Comparison of ENCODE assay signal across 22 mouse cellular contexts in genomic region chr14:99010920-99011313, GRCm38 (mm10). TPM values are rescaled to one million over a fixed set of nuclear protein-coding genes. Genes with fewer than 3 reads are reported as not detected.
DNase-seq lines count a peak whose midpoint lies in the region; ATAC-seq lines count a peak whose summit lies in the region.
"Had no signal": no experiment of that assay in that cellular context is flagged by ENCODE, and none has a peak within 500 bp of the region (broad histone marks: within the 10 kb centered on the region; RNA-seq: fewer than 3 reads in every experiment).

No protein-coding gene starts in this region.

- intact Hi-C loops in heart, postnatal 36 days (cut with DNase I) = loop anchor here (5.0 kb wide), 1 partner anchor 129 kb away; no protein-coding TSS in a partner anchor
- intact Hi-C loops in left cerebral cortex, postnatal 25 days (cut with DNase I) = no loop called here

- H3K36me3 ChIP-seq in heart, embryonic 10.5 days = no peaks in the 10 kb centered on the region
- H3K36me3 ChIP-seq in intestine, embryonic 14.5 days (ENCODE audit: control insufficient read depth, insufficient read depth, low read length) = no peaks in the 10 kb centered on the region
- no peaks in the 10 kb centered on the region for H3K36me3 ChIP-seq in intestine, embryonic 16.5 days (ENCODE audit: control insufficient read depth, insufficient read depth, low read length)
- no peaks in the 10 kb centered on the region for H3K36me3 ChIP-seq in midbrain, embryonic 11.5 days (ENCODE audit: control insufficient read depth, insufficient read depth, low read length)
- no peaks in the 10 kb centered on the region for H3K36me3 ChIP-seq in midbrain, embryonic 15.5 days (replicated peaks)
- H3K36me3 ChIP-seq: forebrain, embryonic 10.5 days; G1E; liver, embryonic 13.5 days had no signal

- H3K27me3 ChIP-seq in heart, embryonic 10.5 days (ENCODE audit: insufficient read depth, poor library complexity, severe bottlenecking) = no peaks in the 10 kb centered on the region
- H3K27me3 ChIP-seq in intestine, embryonic 14.5 days (replicated peaks; ENCODE audit: control insufficient read depth, insufficient read depth, low read length) = no peaks in the 10 kb centered on the region
- no peaks in the 10 kb centered on the region for H3K27me3 ChIP-seq in intestine, embryonic 16.5 days (replicated peaks; ENCODE audit: control insufficient read depth, insufficient read depth, low read length)
- H3K27me3 ChIP-seq in midbrain, embryonic 11.5 days (ENCODE audit: control insufficient read depth, insufficient read depth, low read length) = no peaks in the 10 kb centered on the region
- no peaks in the 10 kb centered on the region for H3K27me3 ChIP-seq in midbrain, embryonic 15.5 days (replicated peaks)
- H3K27me3 ChIP-seq: CH12.LX; liver, embryonic 13.5 days had no signal

- H3K9me3 ChIP-seq in heart, embryonic 10.5 days = no peaks in the 10 kb centered on the region
- no peaks in the 10 kb centered on the region for H3K9me3 ChIP-seq in intestine, embryonic 14.5 days (ENCODE audit: control insufficient read depth, low read length)
- H3K9me3 ChIP-seq in intestine, embryonic 16.5 days (ENCODE audit: control insufficient read depth, low read length) = no peaks in the 10 kb centered on the region
- no peaks in the 10 kb centered on the region for H3K9me3 ChIP-seq in midbrain, embryonic 11.5 days (ENCODE audit: control insufficient read depth, low read length)
- H3K9me3 ChIP-seq in midbrain, embryonic 15.5 days = no peaks in the 10 kb centered on the region
- H3K9me3 ChIP-seq: forebrain, embryonic 10.5 days; G1E; liver, embryonic 13.5 days had no signal

- DNase-seq in heart, embryonic 10.5 days (ENCODE audit: low spot score) = no peak
- no peak for DNase-seq in heart, postnatal 36 days
- peak; percentile 2 for DNase-seq in intestine, embryonic 14.5 days (ENCODE audit: low spot score)
- peak; percentile 14 for DNase-seq in midbrain, embryonic 11.5 days (ENCODE audit: low spot score, missing footprints)
- no peak for DNase-seq in left cerebral cortex, postnatal 25 days (ENCODE audit: low spot score in 2 of 2)
- DNase-seq: B cell, adult 2 months; cerebellum, adult 11-12 months; layer of hippocampus, adult 9-11 months; liver, embryonic 13.5 days; lung, adult 2 months; lung, postnatal 36 days; thymus, adult 2 months had no signal

- WGBS in heart, embryonic 10.5 days = 16% methylated on average over 2 of the region's 2 CpGs
- 48% methylated on average over 2 of the region's 2 CpGs for WGBS in intestine, embryonic 14.5 days
- 46% methylated on average over 2 of the region's 2 CpGs for WGBS in intestine, embryonic 16.5 days
- 76% methylated on average over 2 of the region's 2 CpGs for WGBS in midbrain, embryonic 11.5 days
- WGBS in midbrain, embryonic 15.5 days = 63% methylated on average over 2 of the region's 2 CpGs

- no peak for ATAC-seq in intestine, embryonic 14.5 days (replicated peaks; ENCODE audit: low FRiP score, low TSS enrichment, low read depth)
- no peak for ATAC-seq in intestine, embryonic 16.5 days
- no peak for ATAC-seq in midbrain, embryonic 11.5 days (ENCODE audit: low FRiP score)
- no peak for ATAC-seq in midbrain, embryonic 15.5 days (replicated peaks)
- ATAC-seq: forebrain, embryonic 16.5 days had no signal

- peaks cover 10% of the 10 kb centered on the region for H3K4me1 ChIP-seq in heart, embryonic 10.5 days
- H3K4me1 ChIP-seq in intestine, embryonic 14.5 days (replicated peaks; ENCODE audit: control insufficient read depth, insufficient read depth, low read length) = peaks cover 4% of the 10 kb centered on the region; the same call in 1 of the 2 replicates
- no peaks in the 10 kb centered on the region for H3K4me1 ChIP-seq in intestine, embryonic 16.5 days (ENCODE audit: control insufficient read depth, insufficient read depth, low read length)
- H3K4me1 ChIP-seq in midbrain, embryonic 11.5 days (ENCODE audit: control insufficient read depth, insufficient read depth, low read length) = no peaks in the 10 kb centered on the region
- H3K4me1 ChIP-seq in midbrain, embryonic 15.5 days = no peaks in the 10 kb centered on the region
- H3K4me1 ChIP-seq: liver, embryonic 13.5 days had no signal

- peak overlapping the region; percentile 88 for H3K27ac ChIP-seq in heart, embryonic 10.5 days
- no peak overlapping the region for H3K27ac ChIP-seq in intestine, embryonic 14.5 days (ENCODE audit: low read depth)
- no peak overlapping the region for H3K27ac ChIP-seq in intestine, embryonic 16.5 days (ENCODE audit: low read length)
- no peak overlapping the region for H3K27ac ChIP-seq in midbrain, embryonic 11.5 days (ENCODE audit: low read depth, low read length)
- H3K27ac ChIP-seq in midbrain, embryonic 15.5 days = no peak overlapping the region
- H3K27ac ChIP-seq: forebrain, embryonic 10.5 days; liver, embryonic 13.5 days; stomach, postnatal 0 days had no signal

- H3K9ac ChIP-seq in intestine, embryonic 14.5 days (ENCODE audit: low read length) = no peak overlapping the region
- no peak overlapping the region for H3K9ac ChIP-seq in intestine, embryonic 16.5 days (ENCODE audit: low read depth, low read length)
- no peak overlapping the region for H3K9ac ChIP-seq in midbrain, embryonic 11.5 days (ENCODE audit: low read length)
- no peak overlapping the region for H3K9ac ChIP-seq in midbrain, embryonic 15.5 days
- H3K9ac ChIP-seq: liver, embryonic 13.5 days had no signal

- H3K4me2 ChIP-seq in intestine, embryonic 14.5 days (ENCODE audit: low read length) = no peak overlapping the region
- no peak overlapping the region for H3K4me2 ChIP-seq in intestine, embryonic 16.5 days (ENCODE audit: low read depth, low read length)
- no peak overlapping the region for H3K4me2 ChIP-seq in midbrain, embryonic 11.5 days
- no peak overlapping the region for H3K4me2 ChIP-seq in midbrain, embryonic 15.5 days
- H3K4me2 ChIP-seq: liver, embryonic 13.5 days had no signal

- H3K4me3 ChIP-seq in heart, embryonic 10.5 days = no peak overlapping the region
- H3K4me3 ChIP-seq in intestine, embryonic 14.5 days (ENCODE audit: low read depth, low read length) = no peak overlapping the region
- no peak overlapping the region for H3K4me3 ChIP-seq in intestine, embryonic 16.5 days (ENCODE audit: low read length)
- no peak overlapping the region for H3K4me3 ChIP-seq in midbrain, embryonic 11.5 days (ENCODE audit: low read depth, low read length)
- H3K4me3 ChIP-seq in midbrain, embryonic 15.5 days = no peak overlapping the region
- H3K4me3 ChIP-seq: forebrain, embryonic 10.5 days; liver, embryonic 13.5 days had no signal

RNA-seq across cellular contexts. Expression of gene Rpl36a-ps1, which starts 16.8 kb away (rescaled TPM):
- 0.46 and 1.5 TPM in 2 replicates for polyA plus RNA-seq in heart, embryonic 10.5 days (2016; fragmentation: Nextera tagmentation; extraction: Ambion mirVana)
- total RNA-seq in heart, postnatal 36 days (2021) = 1 to 10 TPM; 3.3 to 5.6 TPM
- polyA plus RNA-seq in intestine, embryonic 14.5 days (2014; fragmentation: Nextera tagmentation; extraction: Ambion mirVana) = 2.6 TPM in 1 of 2 replicates, not detected in the other
- 0.49 and 0.59 TPM in 2 replicates for polyA plus RNA-seq in intestine, embryonic 16.5 days (2015; fragmentation: Nextera tagmentation; extraction: Ambion mirVana)
- 0.76 and 2.0 TPM in 2 replicates for polyA plus RNA-seq in midbrain, embryonic 11.5 days (2014; fragmentation: Nextera tagmentation; extraction: Ambion mirVana)
- not detected in 2 replicates for polyA plus RNA-seq in midbrain, embryonic 15.5 days (2015; fragmentation: Nextera tagmentation; extraction: Ambion mirVana)
- total RNA-seq in left cerebral cortex, postnatal 25 days (2021) = 1 to 10 TPM; 1.1 TPM
- total RNA-seq: left cerebral cortex, adult 18-20 months; midbrain, postnatal 0 days had no signal
- polyA plus RNA-seq: adrenal gland, adult 2 months; forebrain, embryonic 16.5 days; lung, adult 2 months; thymus, adult 2 months had no signal

RNA-seq across cellular contexts. Expression of gene Mzt1, which starts 35.0 kb away (rescaled TPM):
- polyA plus RNA-seq in heart, embryonic 10.5 days (2016; fragmentation: Nextera tagmentation; extraction: Ambion mirVana) = 92.2 and 95.7 TPM in 2 replicates
- total RNA-seq in heart, postnatal 36 days (2021) = 10 to 100 TPM; 37.5 to 39.6 TPM
- polyA plus RNA-seq in intestine, embryonic 14.5 days (2014; fragmentation: Nextera tagmentation; extraction: Ambion mirVana) = 53.1 and 64.1 TPM in 2 replicates
- 48.8 and 55.6 TPM in 2 replicates for polyA plus RNA-seq in intestine, embryonic 16.5 days (2015; fragmentation: Nextera tagmentation; extraction: Ambion mirVana)
- 111 and 133 TPM in 2 replicates for polyA plus RNA-seq in midbrain, embryonic 11.5 days (2014; fragmentation: Nextera tagmentation; extraction: Ambion mirVana)
- 104 and 113 TPM in 2 replicates for polyA plus RNA-seq in midbrain, embryonic 15.5 days (2015; fragmentation: Nextera tagmentation; extraction: Ambion mirVana)
- total RNA-seq in left cerebral cortex, postnatal 25 days (2021) = 10 to 100 TPM; 60.0 to 71.3 TPM

RNA-seq across cellular contexts. Expression of gene Bora, which starts 35.1 kb away (rescaled TPM):
- polyA plus RNA-seq in heart, embryonic 10.5 days (2016; fragmentation: Nextera tagmentation; extraction: Ambion mirVana) = 58.1 and 65.2 TPM in 2 replicates
- 1 to 10 TPM in 1 of 2 experiments, under 1 TPM in 1; 0.62 to 1.9 TPM for total RNA-seq in heart, postnatal 36 days (2021)
- polyA plus RNA-seq in intestine, embryonic 14.5 days (2014; fragmentation: Nextera tagmentation; extraction: Ambion mirVana) = 69.4 and 76.9 TPM in 2 replicates
- 47.7 and 60.1 TPM in 2 replicates for polyA plus RNA-seq in intestine, embryonic 16.5 days (2015; fragmentation: Nextera tagmentation; extraction: Ambion mirVana)
- polyA plus RNA-seq in midbrain, embryonic 11.5 days (2014; fragmentation: Nextera tagmentation; extraction: Ambion mirVana) = 64.0 and 66.1 TPM in 2 replicates
- polyA plus RNA-seq in midbrain, embryonic 15.5 days (2015; fragmentation: Nextera tagmentation; extraction: Ambion mirVana) = 12.8 and 13.7 TPM in 2 replicates
- 1 to 10 TPM; 1.9 to 3.3 TPM for total RNA-seq in left cerebral cortex, postnatal 25 days (2021)

Comparison
In these comparisons a context has a peak if more than half of its experiments do, and no peak if none do; other contexts are left out.
1. DNase-seq: peak in intestine, embryonic 14.5 days (single experiment) and midbrain, embryonic 11.5 days (single experiment); none in heart, embryonic 10.5 days (single experiment), heart, postnatal 36 days (0 of 2) and left cerebral cortex, postnatal 25 days (0 of 2).